Mouse (Mus musculus) kidney, adult 2 months (tissue): Measurements from ENCODE around the gene Maz.

Source experiments
- CTCF ChIP-seq: fragments of 200-500 bp; conservative IDR thresholded peaks from 2 replicates; pipeline ENCODE4 v1.5.1; 2011; ENCODE audit warnings: low read depth, mild to moderate bottlenecking, control low read depth, low read length, moderate library complexity, mixed read lengths; ENCODE audit not compliant: insufficient read depth, insufficient read length
- POLR2A ChIP-seq: fragments of 200-500 bp; IDR thresholded peaks from one replicate; pipeline ENCODE4 v1.6.1; 2011; ENCODE audit warnings: low read depth, low read length, control low read depth

- no peak for TF ChIP-seq POLR2A
- no peak for TF ChIP-seq CTCF
Measured at GRCm38 (mm10) chr7:127011051-127011450, 15.8 kb downstream of the Maz start.
